Mouse (Mus musculus) lung, postnatal 0 days (tissue): ENCODE results near the gene Slc16a6.

ENCODE experiments used
- CTCF ChIP-seq: IDR thresholded peaks from 2 replicates; pipeline ENCODE4 v1.5.1; 2016; ENCODE audit warnings: antibody characterized with exemption, mild to moderate bottlenecking
- EP300 ChIP-seq: IDR thresholded peaks from 2 replicates; pipeline ENCODE4 v1.6.1; 2016; ENCODE audit warnings: antibody characterized with exemption, mild to moderate bottlenecking, control low read depth

DNA sequence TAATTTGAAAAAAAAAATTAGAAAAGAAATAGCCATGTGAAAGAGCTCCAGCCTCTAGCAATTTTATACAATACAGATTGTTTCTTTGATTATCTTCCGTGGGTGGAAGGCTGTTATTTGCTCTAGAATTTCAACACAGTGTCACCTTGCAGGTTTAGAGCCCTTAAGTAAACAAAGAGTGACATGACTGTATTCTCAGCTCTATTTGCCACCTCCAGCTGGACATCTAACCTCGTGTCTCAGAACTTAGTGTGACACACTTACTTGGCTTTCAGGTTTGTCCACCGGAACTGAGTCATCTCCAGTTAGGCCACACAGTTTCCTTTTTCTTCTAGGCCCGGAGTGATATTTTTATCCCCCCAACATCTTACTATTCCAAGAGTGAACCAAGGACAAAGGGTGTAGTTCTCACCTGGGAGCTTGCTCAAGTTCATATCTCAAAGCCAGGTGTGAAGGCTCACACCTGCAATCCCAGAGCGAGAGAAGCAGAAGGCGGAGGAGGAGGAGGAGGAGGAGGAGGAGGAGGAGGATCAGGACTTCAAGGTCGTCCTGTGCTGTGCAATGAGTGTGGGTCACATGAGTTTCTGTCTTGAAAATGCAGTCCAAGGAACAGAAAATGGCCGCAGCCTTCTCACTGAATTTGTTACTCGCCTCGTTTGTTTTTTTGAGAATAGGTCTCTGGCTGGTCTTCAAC, 14.7 kb upstream of the Slc16a6 start:
- TF ChIP-seq CTCF (no peak), EP300 (no peak)
